ENCODE assay signal across 26 mouse cellular contexts in genomic region chr2:12156401-12156800, GRCm38 (mm10).
DNase-seq lines count a peak whose midpoint lies in the region; ATAC-seq lines count a peak whose summit lies in the region.
"Had no signal": no experiment of that assay in that cellular context is flagged by ENCODE, and none has a peak within 500 bp of the region (broad histone marks: within the 10 kb centered on the region; RNA-seq: fewer than 3 reads in every experiment).

No protein-coding gene starts in this region.

- no peaks in the 10 kb centered on the region for H3K36me3 ChIP-seq in liver, embryonic 12.5 days
- H3K36me3 ChIP-seq: forebrain, embryonic 12.5 days; hindbrain, embryonic 13.5 days; midbrain, embryonic 13.5 days; neural tube, embryonic 12.5 days; stomach, embryonic 15.5 days had no signal

- H3K27me3 ChIP-seq in liver, embryonic 12.5 days (replicated peaks), result no peaks in the 10 kb centered on the region
- H3K27me3 ChIP-seq: forebrain, embryonic 12.5 days; heart, embryonic 13.5 days; hindbrain, embryonic 13.5 days; midbrain, embryonic 13.5 days; neural tube, embryonic 12.5 days; stomach, embryonic 15.5 days had no signal

- H3K4me2 ChIP-seq in liver, embryonic 12.5 days, result no peak overlapping the region
- H3K4me2 ChIP-seq: forebrain, embryonic 12.5 days; heart, embryonic 13.5 days; hindbrain, embryonic 13.5 days; lung, embryonic 14.5 days; midbrain, embryonic 13.5 days; neural tube, embryonic 12.5 days; stomach, embryonic 15.5 days had no signal

- H3K4me3 ChIP-seq in liver, embryonic 12.5 days, result no peak overlapping the region
- H3K4me3 ChIP-seq: erythroblast, embryonic 14.5 days; forebrain, embryonic 12.5 days; heart, embryonic 13.5 days; hindbrain, embryonic 13.5 days; midbrain, embryonic 13.5 days; neural tube, embryonic 12.5 days; stomach, embryonic 15.5 days had no signal

- ATAC-seq in liver, embryonic 12.5 days, result no peak
- ATAC-seq: inflammation-experienced regulatory T-cells, adult 6 months; midbrain, embryonic 13.5 days had no signal

- H3K9ac ChIP-seq in liver, embryonic 12.5 days, result no peak overlapping the region
- H3K9ac ChIP-seq: forebrain, embryonic 12.5 days; heart, embryonic 13.5 days; hindbrain, embryonic 13.5 days; liver, embryonic 14.5 days; lung, embryonic 14.5 days; midbrain, embryonic 13.5 days; neural tube, embryonic 12.5 days; stomach, embryonic 15.5 days had no signal

- H3K4me1 ChIP-seq in liver, embryonic 12.5 days, result no peaks in the 10 kb centered on the region
- H3K4me1 ChIP-seq: forebrain, embryonic 12.5 days; midbrain, embryonic 13.5 days had no signal

- WGBS in liver, embryonic 12.5 days (ENCODE audit: insufficient replicate concordance), result 58% methylated on average over 3 of the region's 3 CpGs

- H3K9me3 ChIP-seq in liver, embryonic 12.5 days (replicated peaks), result no peaks in the 10 kb centered on the region
- H3K9me3 ChIP-seq: forebrain, embryonic 12.5 days; heart, embryonic 13.5 days; hindbrain, embryonic 13.5 days; midbrain, embryonic 13.5 days; neural tube, embryonic 12.5 days; stomach, embryonic 15.5 days had no signal

- no peak overlapping the region for H3K27ac ChIP-seq in liver, embryonic 12.5 days
- H3K27ac ChIP-seq: forebrain, embryonic 12.5 days; heart, embryonic 13.5 days; hindbrain, embryonic 13.5 days; liver, embryonic 14.5 days; midbrain, embryonic 13.5 days; neural tube, embryonic 12.5 days; stomach, embryonic 15.5 days had no signal

- DNase-seq in 3T3-L1 (ENCODE audit: low read depth, low spot score) (peak; percentile 12), NIH3T3 (ENCODE audit: low read depth) (peak; percentile 57)
- peak; percentile 29 for DNase-seq in embryo, embryonic 11.5 days (ENCODE audit: low read depth, low spot score)
- peak; percentile 5 for DNase-seq in hindlimb bud, embryonic 11.5 days (ENCODE audit: extremely low spot score, low read depth, low spot score)
- DNase-seq in spleen, postnatal 36 days (ENCODE audit: low spot score in 2 of 2), result no peak
- no peak for DNase-seq in frontal cortex, postnatal 14 days (ENCODE audit: low spot score in 2 of 2)
- DNase-seq: adrenal gland, postnatal 25 days; cerebellum, adult 9-11 months; heart, adult 18-20 months; heart, postnatal 14 days; kidney, adult 18-20 months; kidney, postnatal 4 days; lung, embryonic 14.5 days; retina, postnatal 1 day; right cerebral cortex, postnatal 25 days; thymus, postnatal 36 days had no signal

Comparison
In these comparisons a context has a peak if more than half of its experiments do, and no peak if none do; other contexts are left out.
1. DNase-seq: peak in 3T3-L1 (single experiment), NIH3T3 (single experiment), embryo, embryonic 11.5 days (single experiment) and hindlimb bud, embryonic 11.5 days (single experiment); none in spleen, postnatal 36 days (0 of 2) and frontal cortex, postnatal 14 days (0 of 2).